Mouse (Mus musculus): ENCODE data around the gene H2-DMb2.

DNA sequence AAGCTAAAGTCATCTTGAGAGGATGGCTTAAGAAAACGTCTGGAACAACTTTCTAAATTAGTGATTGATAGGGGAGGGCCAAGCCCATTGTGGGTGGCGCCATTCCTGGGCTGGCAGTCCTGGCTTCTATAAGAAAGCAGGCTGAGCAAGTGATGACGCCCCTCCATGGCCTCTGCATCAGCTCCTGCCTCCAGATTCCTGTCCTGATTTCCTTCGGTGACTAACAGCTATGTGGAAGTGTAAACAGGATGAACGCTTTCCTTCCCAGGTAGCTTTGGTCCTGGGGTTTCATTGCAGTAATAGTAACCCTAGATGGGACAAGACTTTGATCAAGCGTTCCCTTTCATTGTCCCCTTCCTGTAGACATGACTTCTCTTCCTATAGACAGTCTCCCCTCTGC is 35.9 kb downstream of the H2-DMb2 start:
- no peak for TF ChIP-seq CTCF (IDR thresholded peaks at IDR 0.05; ENCODE audit: insufficient read depth, low read depth, low read length)
- TF ChIP-seq POLR2A (IDR thresholded peaks at IDR 0.05; ENCODE audit: insufficient read depth, low read depth, low read length), result no peak

Measured in olfactory bulb, adult 2 months (tissue).